Mouse (Mus musculus) G1E (cell line): ENCODE results near the gene Atf3. TPM values are rescaled to one million over a fixed set of nuclear protein-coding genes. Genes with fewer than 3 reads are reported as not detected.

Source experiments
- ATAC-seq: 2 replicates; pipeline ENCODE4 v1.8.0; 2016; ENCODE audit warnings: mild to moderate bottlenecking; ENCODE audit not compliant: insufficient number of reproducible peaks, poor library complexity, low FRiP score, severe bottlenecking; ENCODE audit errors: extremely low read depth
- DNase-seq: peaks from one replicate; pipeline ENCODE4 v3.0.0; 2012; ENCODE audit warnings: low spot score
- H3K27me3 ChIP-seq: 2 replicates; pipeline ENCODE4 v1.6.1; 2012; ENCODE audit warnings: mild to moderate bottlenecking, low read length, inconsistent platforms; ENCODE audit not compliant: insufficient read depth
- H3K36me3 ChIP-seq: replicated peaks from 2 replicates; pipeline ENCODE3; 2012; ENCODE audit warnings: mild to moderate bottlenecking, inconsistent platforms
- H3K4me1 ChIP-seq: 2 replicates; pipeline ENCODE4 v1.6.1; 2012; ENCODE audit warnings: low read depth, low read length, inconsistent platforms, mixed read lengths; ENCODE audit not compliant: insufficient read depth
- H3K4me3 ChIP-seq: 2 replicates; pipeline ENCODE4 v1.5.1; 2012; ENCODE audit warnings: low read depth, mild to moderate bottlenecking, inconsistent platforms, low read length, moderate library complexity, mixed read lengths
- H3K9me3 ChIP-seq: replicated peaks from 2 replicates; pipeline ENCODE4 v1.6.1; 2012; ENCODE audit warnings: inconsistent platforms
- CTCF ChIP-seq: IDR thresholded peaks from 2 replicates; pipeline ENCODE4 v1.5.1; 2012; ENCODE audit warnings: low read depth, low read length, inconsistent platforms, mixed read lengths
- GATA1 ChIP-seq: IDR thresholded peaks from 2 replicates; pipeline ENCODE4 v1.6.1; 2012; ENCODE audit warnings: borderline replicate concordance, low read length, inconsistent platforms, mixed read lengths
- GATA2 ChIP-seq: IDR thresholded peaks from 2 replicates; pipeline ENCODE4 v1.6.1; 2012; ENCODE audit warnings: low read depth, low read length, inconsistent platforms, borderline replicate concordance
- POLR2AphosphoS5 ChIP-seq: IDR thresholded peaks from 2 replicates; pipeline ENCODE4 v1.6.1; 2012; ENCODE audit warnings: low read depth, low read length, inconsistent platforms; ENCODE audit not compliant: insufficient replicate concordance
- TAL1 ChIP-seq: conservative IDR thresholded peaks from 2 replicates; pipeline ENCODE4 v1.6.1; 2012; ENCODE audit warnings: low read depth, low read length, inconsistent platforms, mixed read lengths
- polyA plus RNA-seq: library from polyadenylated mRNA; stranded (reverse); fragments of >175 nt; gene quantifications from 2 replicates; pipeline ENCODE4 v1.2.3, GENCODE M21; 2012
- total RNA-seq, 2 experiments: library from RNA; stranded (forward) in 1 of 2; stranded (reverse) in 1 of 2; fragments of 200-1000 nt in 1 of 2; fragments of >200 nt in 1 of 2; fragmentation: Nextera tagmentation in 1 of 2; gene quantifications; 2 replicates each; pipeline ENCODE4 v1.2.3; 2014 to 2017

Atf3 gene
- total and polyA plus RNA-seq, 3 experiments, result 0.16 TPM; not detected in 2

- Histone ChIP-seq H3K9me3 (peaks cover 12% of the 10 kb centered on the region), H3K36me3 (no peaks in the 10 kb centered on the region), H3K27me3 (peaks cover 78% of the 10 kb centered on the region), H3K4me3 (peak overlapping the region; percentile 35; the same call in 1 of the 2 replicates), H3K4me1 (peaks cover 10% of the 10 kb centered on the region)
- no peak for DNase-seq
- TF ChIP-seq GATA1, result no peak
- TF ChIP-seq GATA2, result no peak
- TF ChIP-seq TAL1, result no peak
- no peak for TF ChIP-seq CTCF
- no peak for TF ChIP-seq POLR2AphosphoS5
- ATAC-seq, result no peak
These were observed 34.4 kb downstream of the Atf3 start for GRCm38 (mm10) chr1:191183163-191184065.

GRCm38 (mm10) chr1:191182431-191183162 is 35.2 kb downstream of the Atf3 start:
- peak overlapping the region; percentile 35; the same call in 1 of the 2 replicates for H3K4me3 ChIP-seq
- H3K4me1 ChIP-seq, result peaks cover 10% of the 10 kb centered on the region
- peaks cover 12% of the 10 kb centered on the region for H3K9me3 ChIP-seq
- TF ChIP-seq TAL1 (no peak), POLR2AphosphoS5 (no peak), GATA2 (no peak)
- peaks cover 79% of the 10 kb centered on the region for H3K27me3 ChIP-seq
- no peaks in the 10 kb centered on the region for H3K36me3 ChIP-seq
- no peak for DNase-seq
- ATAC-seq, result no peak

DNA sequence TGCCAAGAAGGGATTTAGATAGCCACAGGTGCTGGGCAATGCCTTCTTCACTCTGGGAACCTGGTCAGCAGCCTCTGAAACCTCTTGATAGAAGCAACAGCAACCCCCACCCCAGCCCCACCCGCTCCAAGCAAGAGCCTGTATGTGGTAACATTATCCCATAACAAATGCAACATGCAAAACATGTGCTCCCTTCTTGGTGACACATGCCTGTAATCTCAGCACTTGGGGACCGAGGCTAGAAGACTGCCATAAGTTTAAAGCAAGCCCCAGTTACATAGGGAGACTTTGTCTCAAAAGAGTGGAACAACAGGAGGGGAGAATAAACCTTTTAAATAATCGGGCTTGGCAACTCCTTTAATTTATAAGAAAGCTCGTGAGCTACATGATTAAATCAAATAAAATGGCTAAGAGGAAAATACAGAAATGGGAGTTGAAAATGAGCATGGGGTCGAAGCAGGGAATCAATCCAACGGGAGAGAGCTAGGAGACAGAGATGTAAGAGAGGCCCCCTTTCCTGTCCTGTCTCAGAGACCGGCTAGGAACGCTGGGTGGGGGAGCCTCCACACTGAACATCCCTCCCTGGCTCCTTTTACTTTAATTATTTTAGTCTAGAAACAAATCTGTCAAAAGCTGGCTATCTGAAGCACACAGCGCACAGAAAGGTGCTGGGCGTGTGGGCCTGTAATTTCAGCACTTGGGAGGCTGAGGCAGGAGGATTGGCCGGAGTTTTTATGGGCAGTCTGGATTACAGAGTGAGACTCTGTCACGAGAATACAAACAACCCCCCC is 36.2 kb downstream of the Atf3 start:
- TF ChIP-seq POLR2AphosphoS5 (no peak), TAL1 (no peak), CTCF (no peak), GATA1 (no peak), GATA2 (no peak)
- ATAC-seq, result no peak
- no peak for DNase-seq
- Histone ChIP-seq H3K9me3 (peaks cover 12% of the 10 kb centered on the region), H3K27me3 (peaks cover 76% of the 10 kb centered on the region), H3K4me1 (peaks cover 10% of the 10 kb centered on the region), H3K4me3 (no peak overlapping the region), H3K36me3 (no peaks in the 10 kb centered on the region)

- ATAC-seq, result no peak
- H3K4me1 ChIP-seq, result peaks cover 10% of the 10 kb centered on the region
- no peak for DNase-seq
- no peak for TF ChIP-seq POLR2AphosphoS5
- TF ChIP-seq GATA2, result no peak
- no peak for TF ChIP-seq TAL1
- TF ChIP-seq GATA1, result no peak
- TF ChIP-seq CTCF, result no peak
- no peaks in the 10 kb centered on the region for H3K36me3 ChIP-seq
- no peak overlapping the region for H3K4me3 ChIP-seq
- peaks cover 64% of the 10 kb centered on the region for H3K27me3 ChIP-seq
- H3K9me3 ChIP-seq, result peaks cover 12% of the 10 kb centered on the region
These were observed 37.4 kb downstream of the Atf3 start for GRCm38 (mm10) chr1:191180397-191180796.

DNA sequence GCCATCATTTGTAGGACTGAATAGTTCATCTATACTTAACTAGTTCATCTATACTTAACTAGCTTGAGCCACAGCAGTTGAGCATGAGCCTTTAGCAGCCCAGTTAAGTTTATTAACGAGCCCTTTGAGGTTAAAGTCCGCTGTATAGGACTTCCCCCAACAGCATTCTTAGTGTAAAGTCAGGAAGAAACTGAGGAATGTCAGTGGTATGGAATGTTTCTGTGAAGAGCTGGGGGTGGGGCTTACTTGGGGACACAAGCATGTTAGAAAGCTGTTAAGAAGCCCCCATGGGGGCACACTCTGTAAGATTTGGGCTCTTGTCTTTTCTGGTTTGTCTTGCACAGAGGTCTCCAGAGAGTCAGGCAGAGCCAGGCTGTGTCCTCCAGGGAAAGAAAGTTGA is 38.0 kb downstream of the Atf3 start:
- DNase-seq (no peak), ATAC-seq (no peak)
- Histone ChIP-seq H3K4me1 (peaks cover 10% of the 10 kb centered on the region), H3K36me3 (no peaks in the 10 kb centered on the region), H3K4me3 (no peak overlapping the region), H3K9me3 (peaks cover 12% of the 10 kb centered on the region), H3K27me3 (peaks cover 61% of the 10 kb centered on the region)
- no peak for TF ChIP-seq GATA2
- TF ChIP-seq TAL1, result no peak
- TF ChIP-seq CTCF, result no peak
- TF ChIP-seq GATA1, result no peak
- TF ChIP-seq POLR2AphosphoS5, result no peak

DNA sequence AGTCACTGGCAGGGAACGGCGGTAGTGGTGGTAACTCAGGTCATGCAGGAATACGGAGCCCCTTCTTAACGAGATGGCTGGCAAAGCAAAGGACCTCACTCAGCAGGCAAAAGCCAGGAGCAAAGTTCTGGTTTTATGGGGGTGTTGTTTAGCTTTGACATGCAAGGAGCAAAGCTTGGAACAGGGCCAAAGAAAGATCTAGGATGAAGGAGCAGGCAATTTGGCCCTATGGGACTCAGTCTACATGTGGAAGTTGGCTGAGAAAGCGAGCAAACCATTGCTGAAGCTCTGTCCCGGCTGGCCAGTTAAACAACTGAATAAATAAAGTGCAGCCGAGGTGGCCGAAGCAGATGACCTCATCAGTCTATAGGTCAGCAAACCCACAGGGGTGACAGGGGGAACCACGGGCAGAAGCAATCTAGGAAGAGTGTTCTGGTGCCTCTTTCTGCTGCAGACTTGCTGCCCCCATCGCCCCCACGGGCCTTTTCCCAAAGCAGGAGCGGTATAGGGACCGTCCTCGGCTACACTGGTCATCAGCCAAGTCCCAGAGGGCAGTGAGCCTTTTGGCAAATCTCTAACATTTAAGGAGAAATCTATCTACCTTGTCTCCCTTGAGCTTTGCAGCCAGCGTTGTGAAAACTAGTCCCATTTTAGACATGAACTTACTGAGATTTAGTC is 39.2 kb downstream of the Atf3 start:
- Histone ChIP-seq H3K36me3 (no peaks in the 10 kb centered on the region), H3K4me3 (no peak overlapping the region), H3K9me3 (peaks cover 10% of the 10 kb centered on the region), H3K4me1 (peaks cover 10% of the 10 kb centered on the region), H3K27me3 (peaks cover 55% of the 10 kb centered on the region)
- ATAC-seq, result no peak
- DNase-seq, result no peak
- TF ChIP-seq CTCF (no peak), POLR2AphosphoS5 (no peak), GATA1 (no peak), TAL1 (no peak), GATA2 (no peak)
